Mouse (Mus musculus): ENCODE measurements around the gene Olfr315. TPM values are rescaled to one million over a fixed set of nuclear protein-coding genes. Genes with fewer than 3 reads are reported as not detected.
"Not testable (repeated sequence)": the region's sequence is repeated elsewhere in the genome, so short reads cannot be mapped to it uniquely, and the experiment has no call there.

Gene Olfr315
- polyA plus RNA-seq, 1 experiment: not detected

DNA sequence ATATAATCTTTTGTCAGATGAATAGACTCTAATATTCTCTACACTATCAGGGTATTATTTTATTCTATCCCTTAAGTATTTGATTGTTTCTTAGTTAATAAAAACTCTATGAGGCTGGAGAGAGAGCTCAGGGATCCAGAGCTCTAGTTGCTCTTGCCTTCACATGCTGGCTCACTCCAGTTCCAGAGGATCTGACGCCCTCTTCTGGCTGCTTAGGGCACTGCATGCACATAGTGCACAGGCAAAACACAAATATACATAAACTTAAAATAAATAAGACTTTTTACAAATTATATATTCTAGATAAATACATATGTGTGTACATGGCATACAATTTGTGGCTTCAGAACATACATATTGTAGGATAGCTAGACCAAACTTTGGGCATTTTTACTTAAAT lies 39.0 kb downstream of the Olfr315 start:
- TF ChIP-seq POLR2A (IDR thresholded peaks at IDR 0.05; ENCODE audit: extremely low read depth, insufficient read depth, low read length) (no peak), CTCF (IDR thresholded peaks at IDR 0.05; ENCODE audit: extremely low read depth, insufficient read depth, low read length) (no peak)
- Histone ChIP-seq H3K27ac (ENCODE audit: insufficient read depth, low read length) (no peak overlapping the region), H3K4me1 (ENCODE audit: control insufficient read depth, insufficient read depth, low read length) (no peaks in the 10 kb centered on the region), H3K4me3 (ENCODE audit: insufficient read depth, low read length) (no peak overlapping the region)

- H3K4me1 ChIP-seq (ENCODE audit: control insufficient read depth, insufficient read depth, low read length); H3K4me3 ChIP-seq (ENCODE audit: insufficient read depth, low read length); H3K27ac ChIP-seq (ENCODE audit: insufficient read depth, low read length): not testable (repeated sequence)
These were observed 41.7 kb downstream of the Olfr315 start, which contains the start of gene Olfr313 for GRCm38 (mm10) chr11:58814700-58815099. Olfr313 (plus strand) TSS chr11:58815000.

DNA sequence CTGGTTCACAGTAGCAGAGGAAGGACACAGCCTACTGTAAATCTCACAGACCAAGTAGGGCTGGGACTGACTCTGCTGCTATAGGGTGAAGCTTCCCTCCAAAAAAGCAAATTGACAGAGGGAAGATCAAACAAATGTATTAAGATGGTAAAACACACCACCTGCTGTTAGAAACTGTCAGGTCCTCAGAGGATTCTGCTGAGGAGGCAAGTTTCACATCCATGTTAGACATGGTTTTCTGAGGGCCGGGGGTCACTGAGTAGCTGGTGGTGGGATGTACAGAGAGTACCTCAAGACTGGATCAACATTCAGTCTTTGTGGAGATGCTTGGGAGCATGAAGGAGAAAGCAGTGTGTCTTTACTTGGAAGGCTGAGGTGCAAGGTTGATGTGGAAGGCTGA lies 42.7 kb downstream of the Olfr315 start:
- H3K4me1 ChIP-seq (ENCODE audit: control insufficient read depth, insufficient read depth, low read length): no peaks in the 10 kb centered on the region
- no peak overlapping the region for H3K4me3 ChIP-seq (ENCODE audit: insufficient read depth, low read length)
- H3K27ac ChIP-seq (ENCODE audit: insufficient read depth, low read length): no peak overlapping the region
- TF ChIP-seq CTCF (IDR thresholded peaks at IDR 0.05; ENCODE audit: extremely low read depth, insufficient read depth, low read length) (no peak), POLR2A (IDR thresholded peaks at IDR 0.05; ENCODE audit: extremely low read depth, insufficient read depth, low read length) (no peak)

DNA sequence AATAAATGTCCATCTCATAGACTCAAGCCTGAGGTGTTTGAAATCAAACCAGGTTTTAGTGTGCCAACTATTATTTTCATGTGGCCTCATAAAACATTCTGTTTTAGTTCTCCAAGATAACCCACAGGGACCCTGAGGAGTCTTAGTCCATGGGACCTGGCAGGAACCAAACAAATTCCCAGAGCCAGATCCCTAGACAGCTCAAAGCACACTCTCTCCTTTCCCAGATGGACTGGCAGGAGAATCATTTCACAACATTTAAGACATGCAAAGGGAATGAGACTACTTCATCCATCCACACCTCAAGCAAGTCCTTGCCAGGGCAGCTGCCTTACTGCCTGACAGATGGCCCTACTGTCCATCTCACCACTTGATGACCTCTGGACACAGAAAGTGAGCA lies 55.9 kb downstream of the Olfr315 start, which contains the start of gene Olfr312:
Gene Olfr312 (plus strand): TSS at position 301 of the 400 bp plus-strand sequence.
- not testable (repeated sequence) for H3K4me3 ChIP-seq (ENCODE audit: insufficient read depth, low read length); H3K27ac ChIP-seq (ENCODE audit: insufficient read depth, low read length); H3K4me1 ChIP-seq (ENCODE audit: control insufficient read depth, insufficient read depth, low read length)

GRCm38 (mm10) chr11:58829764-58830163 lies 56.8 kb downstream of the Olfr315 start:
- H3K4me1 ChIP-seq (ENCODE audit: control insufficient read depth, insufficient read depth, low read length): no peaks in the 10 kb centered on the region
- no peak overlapping the region for H3K4me3 ChIP-seq (ENCODE audit: insufficient read depth, low read length)
- TF ChIP-seq CTCF (IDR thresholded peaks at IDR 0.05; ENCODE audit: extremely low read depth, insufficient read depth, low read length) (no peak), POLR2A (IDR thresholded peaks at IDR 0.05; ENCODE audit: extremely low read depth, insufficient read depth, low read length) (no peak)
- H3K27ac ChIP-seq (ENCODE audit: insufficient read depth, low read length): no peak overlapping the region

Other genes with a start within 250 kb of the Olfr315 start
- gene Olfr330, start 238.4 kb upstream of the Olfr315 start, polyA plus RNA-seq (2012; rRNA removed): not detected in 2 replicates
- gene Olfr329-ps, start 226.8 kb upstream of the Olfr315 start, polyA plus RNA-seq (2012; rRNA removed): 0.08 TPM in 1 of 2 replicates, not detected in the other
- 0.06 TPM in 1 of 2 replicates, not detected in the other for gene Olfr328, start 217.6 kb upstream of the Olfr315 start, polyA plus RNA-seq (2012; rRNA removed)
- not detected in 2 replicates for gene Olfr224, start 202.6 kb upstream of the Olfr315 start, polyA plus RNA-seq (2012; rRNA removed)
- not detected in 2 replicates for gene Olfr325, start 195.5 kb upstream of the Olfr315 start, polyA plus RNA-seq (2012; rRNA removed)
- gene Olfr324, start 178.1 kb upstream of the Olfr315 start, polyA plus RNA-seq (2012; rRNA removed): not detected in 2 replicates
- gene 2210407C18Rik, start 157.1 kb upstream of the Olfr315 start, polyA plus RNA-seq (2012; rRNA removed): not detected in 2 replicates
- not detected in 2 replicates for gene Olfr323, start 142.7 kb upstream of the Olfr315 start, polyA plus RNA-seq (2012; rRNA removed)
- gene Trim58, start 132.7 kb upstream of the Olfr315 start, polyA plus RNA-seq (2012; rRNA removed): 0.04 and 0.08 TPM in 2 replicates
- gene Olfr322, start 114.4 kb upstream of the Olfr315 start, polyA plus RNA-seq (2012; rRNA removed): not detected in 2 replicates
- not detected in 2 replicates for gene Olfr320, start 92.1 kb upstream of the Olfr315 start, polyA plus RNA-seq (2012; rRNA removed)
- gene Olfr319, start 74.0 kb upstream of the Olfr315 start, polyA plus RNA-seq (2012; rRNA removed): not detected in 2 replicates
- not detected in 2 replicates for gene Olfr318, start 49.2 kb upstream of the Olfr315 start, polyA plus RNA-seq (2012; rRNA removed)
- gene Olfr317, start 34.0 kb upstream of the Olfr315 start, polyA plus RNA-seq (2012; rRNA removed): 0.21 and 0.27 TPM in 2 replicates
- 1.6 and 2.3 TPM in 2 replicates for gene Olfr316, start 20.5 kb upstream of the Olfr315 start, polyA plus RNA-seq (2012; rRNA removed)
- not detected in 2 replicates for gene Olfr314, start 9.8 kb downstream of the Olfr315 start, polyA plus RNA-seq (2012; rRNA removed)
- gene Fam183b, start 28.8 kb downstream of the Olfr315 start, polyA plus RNA-seq (2012; rRNA removed): 1.7 and 2.2 TPM in 2 replicates
- not detected in 2 replicates for gene Olfr313, start 41.8 kb downstream of the Olfr315 start, polyA plus RNA-seq (2012; rRNA removed)
- gene Olfr312, start 56.0 kb downstream of the Olfr315 start, polyA plus RNA-seq (2012; rRNA removed): not detected in 2 replicates
- gene Olfr311, start 66.1 kb downstream of the Olfr315 start, polyA plus RNA-seq (2012; rRNA removed): 0.06 TPM in 1 of 2 replicates, not detected in the other
- 18.2 and 21.5 TPM in 2 replicates for gene Gm12258, start 74.0 kb downstream of the Olfr315 start, polyA plus RNA-seq (2012; rRNA removed)
- gene 2810021J22Rik, start 94.0 kb downstream of the Olfr315 start, polyA plus RNA-seq (2012; rRNA removed): 5.7 and 5.9 TPM in 2 replicates
- 5.6 and 6.0 TPM in 2 replicates for gene Zfp39, start 131.0 kb downstream of the Olfr315 start, polyA plus RNA-seq (2012; rRNA removed)
- gene Btnl10, start 144.7 kb downstream of the Olfr315 start, polyA plus RNA-seq (2012; rRNA removed): not detected in 2 replicates
- 567 and 588 TPM in 2 replicates for gene Rnf187, start 165.7 kb downstream of the Olfr315 start, polyA plus RNA-seq (2012; rRNA removed)
- gene Hist3h2ba, start 175.7 kb downstream of the Olfr315 start, polyA plus RNA-seq (2012; rRNA removed): 101 and 112 TPM in 2 replicates
- gene Hist3h2a, start 181.5 kb downstream of the Olfr315 start, polyA plus RNA-seq (2012; rRNA removed): 40.1 and 42.8 TPM in 2 replicates
- gene Trim17, start 181.5 kb downstream of the Olfr315 start, polyA plus RNA-seq (2012; rRNA removed): 6.6 and 7.4 TPM in 2 replicates
- 25.9 and 26.7 TPM in 2 replicates for gene Trim11, start 204.9 kb downstream of the Olfr315 start, polyA plus RNA-seq (2012; rRNA removed)

Data from cortical plate, adult 2 months (tissue).